9 mouse cellular contexts compared by ENCODE assay signal in genomic region chr9:40568070-40568469, GRCm38 (mm10). TPM values are rescaled to one million over a fixed set of nuclear protein-coding genes. Genes with fewer than 3 reads are reported as not detected.
A peak's percentile ranks its signal among the peaks of the same experiment; 100 is the strongest.
DNase-seq lines count a peak whose midpoint lies in the region; ATAC-seq lines count a peak whose summit lies in the region.
"Had no signal": no experiment of that assay in that cellular context is flagged by ENCODE, and none has a peak within 500 bp of the region (broad histone marks: within the 10 kb centered on the region; RNA-seq: fewer than 3 reads in every experiment).

No protein-coding gene starts in this region.

- H3K9me3 ChIP-seq in heart, embryonic 10.5 days: no peaks in the 10 kb centered on the region
- H3K9me3 ChIP-seq in midbrain, embryonic 14.5 days (ENCODE audit: control insufficient read depth, low read length): no peaks in the 10 kb centered on the region

- no peak overlapping the region for H3K4me2 ChIP-seq in midbrain, embryonic 14.5 days (ENCODE audit: low read length)

- no peaks in the 10 kb centered on the region for H3K27me3 ChIP-seq in heart, embryonic 10.5 days (ENCODE audit: insufficient read depth, poor library complexity, severe bottlenecking)
- no peaks in the 10 kb centered on the region for H3K27me3 ChIP-seq in midbrain, embryonic 14.5 days (ENCODE audit: control insufficient read depth, insufficient read depth, low read length)

- no peak overlapping the region for H3K27ac ChIP-seq in heart, embryonic 10.5 days
- H3K27ac ChIP-seq in midbrain, embryonic 14.5 days (replicated peaks; ENCODE audit: low read depth, low read length): no peak overlapping the region

- no peak for ATAC-seq in midbrain, embryonic 14.5 days (ENCODE audit: low FRiP score, low TSS enrichment)

- no peak overlapping the region for H3K4me3 ChIP-seq in heart, embryonic 10.5 days
- H3K4me3 ChIP-seq in midbrain, embryonic 14.5 days (replicated peaks; ENCODE audit: low read depth, low read length): no peak overlapping the region

- WGBS in heart, embryonic 10.5 days: 41% methylated on average over 8 of the region's 8 CpGs
- WGBS in midbrain, embryonic 14.5 days: 71% methylated on average over 8 of the region's 8 CpGs

- peak; percentile 99 for DNase-seq in heart, adult 11 months
- DNase-seq in heart, embryonic 10.5 days (ENCODE audit: low spot score): no peak
- peak; percentile 23 to 31 for DNase-seq in gastrocnemius, postnatal 36 days
- DNase-seq in left cerebral cortex, adult 8-10 months (ENCODE audit: low spot score in 2 of 2): peak; percentile 39 to 69
- DNase-seq in right cerebral cortex, postnatal 14 days: peak; percentile 22
- DNase-seq in thymus, postnatal 10 days (ENCODE audit: low spot score in 2 of 2): no peak
- no peak for DNase-seq in kidney, postnatal 36 days
- DNase-seq in midbrain, embryonic 14.5 days: no peak
- DNase-seq: kidney, postnatal 10 days had no signal

- no peak overlapping the region for H3K9ac ChIP-seq in midbrain, embryonic 14.5 days (replicated peaks; ENCODE audit: low read length)

- intact Hi-C loops in gastrocnemius, postnatal 36 days (cut with DNase I): no loop called here

- no peaks in the 10 kb centered on the region for H3K36me3 ChIP-seq in heart, embryonic 10.5 days
- H3K36me3 ChIP-seq in midbrain, embryonic 14.5 days (ENCODE audit: control insufficient read depth, insufficient read depth, low read length): no peaks in the 10 kb centered on the region

- peaks cover 9% of the 10 kb centered on the region; the same call in 1 of the 2 replicates for H3K4me1 ChIP-seq in heart, embryonic 10.5 days
- H3K4me1 ChIP-seq in midbrain, embryonic 14.5 days (ENCODE audit: control insufficient read depth, insufficient read depth, low read length): no peaks in the 10 kb centered on the region

RNA-seq across cellular contexts. Expression of gene Gramd1b, which starts 36.9 kb away (rescaled TPM):
- 5.0 and 10.1 TPM in 2 replicates for polyA plus RNA-seq in heart, embryonic 10.5 days (2016; fragmentation: Nextera tagmentation; extraction: Ambion mirVana)
- total RNA-seq in gastrocnemius, postnatal 36 days (2021): 1 to 10 TPM; 6.6 to 8.8 TPM
- total RNA-seq in left cerebral cortex, adult 8-10 months (2022): 100 to 1,000 TPM; 125 to 138 (median 137) TPM
- 11.3 and 15.4 TPM in 2 replicates for polyA plus RNA-seq in midbrain, embryonic 14.5 days (2014; fragmentation: Nextera tagmentation; extraction: Ambion mirVana)

Comparison
In these comparisons a context has a peak if more than half of its experiments do, and no peak if none do; other contexts are left out.
1. DNase-seq: peak in heart, adult 11 months (single experiment), gastrocnemius, postnatal 36 days (2 of 2), left cerebral cortex, adult 8-10 months (2 of 2) and right cerebral cortex, postnatal 14 days (single experiment); none in heart, embryonic 10.5 days (single experiment), thymus, postnatal 10 days (0 of 2), kidney, postnatal 36 days (0 of 2) and midbrain, embryonic 14.5 days (single experiment).
2. RNA of gene Gramd1b, which starts 36.9 kb away (total RNA-seq): 125 to 138 TPM in left cerebral cortex, adult 8-10 months; 6.6 to 8.8 TPM in gastrocnemius, postnatal 36 days; every median in the first group is over 10 times any median in the second.